Mouse (Mus musculus): ENCODE measurements around the gene Ptpn3.
"Not testable (repeated sequence)": the region's sequence is repeated elsewhere in the genome, so short reads cannot be mapped to it uniquely, and the experiment has no call there.

The Ptpn3 gene

GRCm38 (mm10) chr4:57299701-57300468 lies 1.8 kb downstream of the Ptpn3 start:
- DNase-seq (ENCODE audit: low read depth, low spot score), result no peak

DNA sequence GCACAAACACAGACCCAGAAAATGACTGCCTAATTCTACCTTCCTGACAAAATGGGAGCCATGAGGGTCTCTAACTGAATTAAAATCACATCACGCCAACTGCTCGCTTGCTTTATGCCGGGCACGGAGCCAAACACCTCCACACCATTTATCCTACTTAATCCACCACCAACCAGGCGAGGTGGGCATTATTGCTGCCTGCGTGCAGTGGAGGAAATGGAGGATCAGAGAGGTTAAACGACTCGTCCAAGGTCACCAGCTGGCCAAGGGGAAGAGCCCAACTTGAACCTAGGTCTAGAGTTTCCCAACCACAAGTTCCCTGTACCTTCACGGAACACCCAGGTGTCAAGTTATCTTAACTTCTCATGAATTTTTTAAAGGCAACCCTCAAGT lies 2.3 kb downstream of the Ptpn3 start:
- DNase-seq (ENCODE audit: low read depth, low spot score), result no peak

- no peak for DNase-seq (ENCODE audit: low read depth, low spot score)
Measured at GRCm38 (mm10) chr4:57298181-57298580, 3.5 kb downstream of the Ptpn3 start.

DNA sequence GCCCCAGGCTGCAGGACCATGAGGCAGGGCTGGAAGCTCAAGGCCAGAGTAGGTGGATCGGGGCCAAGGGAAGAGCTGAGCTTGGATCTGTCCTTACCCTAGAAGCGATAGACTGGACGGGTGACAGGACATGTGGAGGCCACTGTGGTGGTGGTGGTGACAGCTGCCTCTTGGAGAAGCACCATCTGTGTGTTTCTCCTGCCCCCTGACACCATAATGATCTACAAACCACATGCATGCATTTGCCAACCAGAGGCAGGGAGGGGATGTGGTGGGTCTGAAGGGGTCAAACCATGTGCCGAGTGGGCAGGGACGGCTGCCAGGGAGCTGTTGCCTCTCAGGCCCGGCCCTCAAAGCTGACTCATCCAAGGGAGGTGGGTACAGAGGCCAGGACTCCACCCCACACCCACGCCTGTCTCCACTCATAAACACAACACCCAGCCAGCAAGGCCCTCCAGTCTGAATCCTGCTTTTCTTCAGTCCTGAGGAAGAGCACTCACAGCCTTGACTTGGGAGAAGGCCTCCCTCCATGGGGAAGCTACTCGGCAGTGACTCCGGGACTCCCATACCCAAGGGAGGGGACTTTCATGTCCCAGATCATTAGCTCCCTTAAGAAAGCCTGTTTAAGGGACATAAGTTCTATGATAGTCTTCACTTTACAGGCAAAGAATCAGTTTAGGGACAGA lies 6.5 kb downstream of the Ptpn3 start:
- DNase-seq (ENCODE audit: low read depth, low spot score), result no peak

GRCm38 (mm10) chr4:57292670-57293069 lies 9.0 kb downstream of the Ptpn3 start:
- no peak for DNase-seq (ENCODE audit: low read depth, low spot score)

DNA sequence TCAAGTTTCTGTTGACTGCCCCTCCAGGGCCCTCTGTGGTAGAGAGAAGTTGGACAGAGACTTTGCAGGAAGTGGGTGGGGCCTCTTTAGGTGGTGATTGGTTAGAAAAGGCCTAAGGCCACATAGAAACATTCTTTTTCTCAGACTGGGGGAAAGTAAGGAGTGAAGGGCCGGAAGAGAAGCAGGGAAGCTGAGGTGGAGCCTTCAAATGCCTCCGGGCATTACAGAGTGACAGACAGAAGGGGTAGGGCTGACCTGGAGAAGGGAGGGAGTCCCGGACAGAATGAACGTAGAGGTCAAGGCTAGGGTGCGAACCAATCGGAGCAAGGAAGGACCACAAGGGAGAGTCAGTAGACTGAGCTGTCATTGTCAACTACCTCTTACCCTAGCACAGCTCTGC lies 11.6 kb downstream of the Ptpn3 start:
- no peak for DNase-seq (ENCODE audit: low read depth, low spot score)

DNA sequence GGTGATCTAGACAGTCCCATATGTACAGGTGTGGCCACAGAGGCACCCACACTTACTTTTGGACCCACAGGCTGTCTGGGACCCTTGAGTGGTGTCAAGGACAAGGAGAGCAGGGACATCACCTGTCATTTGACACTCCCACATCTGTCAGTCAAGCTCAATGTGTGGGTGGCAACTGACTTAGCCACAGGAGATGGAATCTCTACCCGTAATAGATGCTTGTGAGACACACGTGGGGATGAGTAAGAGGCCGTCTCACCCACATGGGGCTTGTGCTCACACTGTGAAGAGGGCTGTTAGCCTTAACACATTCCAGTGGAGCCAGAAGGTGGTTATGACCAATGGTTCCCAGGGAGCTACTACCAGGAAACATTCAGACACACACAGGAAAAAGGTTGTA lies 13.8 kb downstream of the Ptpn3 start:
- no peak for DNase-seq (ENCODE audit: low read depth, low spot score)

GRCm38 (mm10) chr4:57285251-57285650 lies 16.4 kb downstream of the Ptpn3 start:
- DNase-seq (ENCODE audit: low read depth, low spot score), result no peak

- DNase-seq (ENCODE audit: low read depth, low spot score), result no peak
Measured at GRCm38 (mm10) chr4:57283189-57283588, 18.4 kb downstream of the Ptpn3 start.

GRCm38 (mm10) chr4:57282630-57283029 lies 19.0 kb downstream of the Ptpn3 start:
- DNase-seq (ENCODE audit: low read depth, low spot score), result no peak

DNA sequence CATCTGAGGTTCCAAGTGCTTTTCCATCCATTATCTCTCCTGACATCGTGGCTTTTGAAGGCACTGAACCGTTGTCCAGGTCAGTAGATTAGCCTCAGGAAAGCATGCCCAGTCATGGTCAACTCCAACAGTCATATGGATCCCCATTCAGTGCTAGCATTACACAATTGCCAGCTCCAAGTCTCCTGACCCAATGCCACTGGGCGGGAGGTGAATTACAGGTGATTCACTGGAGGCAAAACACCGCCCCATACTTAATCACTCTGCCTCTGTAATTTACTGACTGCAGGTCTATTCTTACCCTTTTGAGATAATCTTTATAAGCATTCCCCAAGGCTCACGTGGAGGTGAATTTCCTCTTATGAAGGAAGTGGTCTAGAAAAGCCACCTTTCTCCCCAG lies 19.5 kb downstream of the Ptpn3 start:
- no peak for DNase-seq (ENCODE audit: low read depth, low spot score)

DNA sequence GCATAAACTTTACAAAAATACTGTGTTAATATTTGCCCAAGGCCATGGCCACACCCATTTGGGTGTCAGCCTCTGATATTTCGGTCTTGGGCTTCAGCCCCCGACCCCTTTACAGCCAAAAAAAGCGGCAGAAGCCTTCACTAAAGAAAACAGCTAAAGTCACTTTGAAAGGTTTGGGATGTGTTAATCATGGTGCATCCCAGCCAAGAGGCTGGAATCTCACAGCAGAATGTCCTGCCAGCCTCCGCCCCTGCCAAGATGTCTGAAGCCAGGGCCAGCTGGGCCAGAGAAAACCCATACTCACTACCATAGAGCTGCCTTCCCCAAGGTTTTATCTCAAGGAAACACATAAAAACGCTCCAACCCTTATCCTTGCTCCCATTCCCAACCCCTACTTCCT lies 20.7 kb downstream of the Ptpn3 start:
- DNase-seq (ENCODE audit: low read depth, low spot score), result no peak

DNA sequence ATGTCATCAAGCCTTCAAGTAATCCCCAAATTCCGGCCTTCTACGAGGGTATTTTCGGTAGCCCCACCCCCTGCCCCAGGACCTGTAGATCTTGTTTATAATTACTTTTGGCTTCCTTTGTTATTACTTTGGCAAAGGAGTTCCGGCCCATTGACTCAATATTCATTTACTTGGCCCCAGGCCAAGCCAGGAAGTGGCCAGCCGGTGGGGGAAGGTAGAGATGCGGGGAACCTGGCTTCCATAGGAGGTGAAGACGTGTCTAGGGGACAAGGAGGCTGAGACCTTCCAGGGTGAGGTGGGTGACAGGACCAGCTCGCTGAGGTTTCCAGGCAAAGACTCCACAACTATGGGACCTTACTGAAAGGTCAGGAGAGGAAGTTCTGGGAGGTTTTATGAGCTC lies 22.4 kb downstream of the Ptpn3 start:
- no peak for DNase-seq (ENCODE audit: low read depth, low spot score)

DNA sequence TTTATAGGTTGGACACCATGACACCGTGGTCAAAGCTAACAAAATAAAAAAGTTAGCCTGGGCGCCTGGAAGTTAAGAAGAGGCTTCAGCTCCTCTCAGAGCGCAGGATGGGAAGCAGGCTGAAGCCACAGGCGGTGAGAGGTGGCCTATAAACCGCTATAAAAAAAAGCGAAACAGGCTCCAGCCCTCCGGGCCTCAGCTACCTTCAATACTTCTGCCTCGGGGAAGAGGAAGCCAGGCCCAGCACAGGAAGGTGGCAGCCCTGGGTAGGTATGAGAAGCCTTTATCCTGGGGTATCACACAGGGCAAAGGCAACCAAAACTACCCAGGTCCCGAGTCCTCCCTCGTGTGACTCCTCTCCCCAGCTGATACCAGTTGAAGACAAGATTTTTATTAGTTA lies 22.8 kb downstream of the Ptpn3 start:
- no peak for DNase-seq (ENCODE audit: low read depth, low spot score)

DNA sequence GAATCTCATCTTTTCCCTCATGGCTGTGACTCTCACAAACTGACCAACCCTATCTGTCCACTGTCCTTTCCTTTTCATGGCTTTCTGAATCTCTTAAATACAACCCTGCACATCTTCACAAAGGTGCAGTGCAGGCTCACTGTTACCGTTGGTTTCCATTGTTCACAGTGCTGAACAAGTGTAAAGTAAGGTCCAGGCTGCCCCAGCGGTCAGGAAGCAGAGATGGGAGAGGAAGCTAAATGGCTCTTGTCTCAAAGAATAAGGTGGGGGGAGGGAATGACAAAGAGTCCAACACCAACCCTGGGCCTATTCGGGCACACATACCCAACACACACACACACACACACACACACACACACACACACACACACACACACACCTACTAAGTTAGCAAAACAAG lies 24.0 kb downstream of the Ptpn3 start:
- DNase-seq (ENCODE audit: low read depth, low spot score), result no peak

GRCm38 (mm10) chr4:57275116-57275743 lies 26.4 kb downstream of the Ptpn3 start:
- DNase-seq (ENCODE audit: low read depth, low spot score), result peak; percentile 64

DNA sequence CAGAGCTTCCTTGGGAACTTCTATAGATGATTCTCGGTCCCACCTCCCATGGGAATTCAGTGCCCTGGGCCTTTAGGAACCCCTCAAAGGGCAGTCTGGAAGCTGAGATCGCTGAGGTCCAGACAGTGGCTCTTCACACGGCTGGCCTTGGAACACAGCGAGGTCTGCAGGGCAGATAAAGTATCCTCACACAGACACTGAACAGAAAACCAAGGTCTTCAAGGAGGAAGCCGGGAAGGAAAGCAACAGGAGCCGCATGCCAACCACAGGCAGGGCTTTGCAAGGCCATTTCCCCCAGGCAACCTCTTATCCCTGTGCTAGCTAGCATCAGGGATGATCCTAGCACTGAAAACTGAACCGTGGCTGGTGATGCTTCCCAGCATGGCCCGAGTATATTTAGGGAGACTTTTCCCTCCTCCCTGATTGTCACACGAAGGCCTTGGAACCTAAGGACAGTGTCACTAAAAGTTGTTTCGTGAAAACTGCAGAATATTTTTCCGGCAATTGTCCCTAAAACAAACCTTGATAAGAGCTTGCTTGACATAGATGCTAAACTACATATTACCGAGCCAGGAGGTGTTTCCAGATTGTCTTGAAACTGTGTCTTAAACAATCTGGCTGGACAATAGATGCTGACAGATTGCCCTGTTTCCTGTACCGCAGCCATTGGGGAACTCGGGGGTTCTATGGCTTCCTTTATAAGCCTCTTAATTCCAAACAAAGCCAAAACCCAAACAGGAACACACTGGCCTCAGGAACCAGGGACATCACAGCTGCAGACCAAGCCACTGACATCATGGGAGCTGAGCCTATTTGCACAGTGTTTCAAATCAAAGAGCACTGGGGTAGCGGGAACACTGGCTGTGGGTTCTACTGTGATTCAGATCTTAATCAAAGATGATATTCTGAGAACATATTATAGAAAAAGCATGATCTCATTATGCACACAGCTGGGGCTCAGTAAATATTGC lies 27.8 kb downstream of the Ptpn3 start:
- no peak for DNase-seq (ENCODE audit: low read depth, low spot score)

GRCm38 (mm10) chr4:57270991-57271390 lies 30.6 kb downstream of the Ptpn3 start:
- no peak for DNase-seq (ENCODE audit: low read depth, low spot score)

DNA sequence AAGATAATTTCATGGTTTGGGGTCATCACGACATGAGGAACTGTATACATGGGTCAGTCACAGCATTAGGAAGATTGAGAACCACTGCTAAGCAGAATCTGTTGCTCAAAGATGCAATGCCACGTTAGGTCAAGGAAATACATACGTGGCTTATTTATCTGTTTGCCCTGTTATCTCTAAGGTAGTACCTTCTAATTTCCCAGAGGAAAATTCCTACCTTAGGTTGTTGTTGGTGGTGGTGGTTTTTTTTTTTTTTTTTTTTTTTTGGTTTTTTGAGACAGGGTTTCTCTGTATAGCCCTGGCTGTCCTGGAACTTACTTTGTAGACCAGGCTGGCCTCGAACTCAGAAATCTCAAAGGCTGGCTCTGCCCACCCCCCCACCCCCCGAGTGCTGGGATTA lies 31.1 kb downstream of the Ptpn3 start:
- not testable (repeated sequence) for DNase-seq (ENCODE audit: low read depth, low spot score)

- no peak for DNase-seq (ENCODE audit: low read depth, low spot score)
Measured at GRCm38 (mm10) chr4:57269344-57269743, 32.3 kb downstream of the Ptpn3 start.

DNA sequence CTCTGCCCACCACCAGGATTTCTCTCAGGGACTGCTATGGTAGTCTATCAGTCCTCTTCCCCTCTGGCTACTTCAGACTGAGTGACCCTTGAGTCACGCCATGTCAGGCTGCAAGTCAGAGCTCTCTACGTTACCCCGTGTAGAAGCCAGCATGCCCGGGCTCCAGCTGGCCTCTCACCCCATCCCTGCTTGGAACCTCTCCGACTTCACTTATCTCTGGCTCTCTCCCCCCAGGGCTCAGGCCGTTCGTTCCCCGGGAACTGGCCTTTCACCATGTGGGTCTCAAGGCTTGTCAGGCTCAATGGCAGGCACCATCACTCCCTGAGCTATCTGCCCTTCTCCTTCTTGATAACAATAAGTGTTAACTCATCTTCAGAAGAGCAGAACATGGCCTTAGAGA lies 33.3 kb downstream of the Ptpn3 start:
- DNase-seq (ENCODE audit: low read depth, low spot score), result no peak

- DNase-seq (ENCODE audit: low read depth, low spot score), result no peak
Measured at GRCm38 (mm10) chr4:57266389-57266788, 35.2 kb downstream of the Ptpn3 start.
